Mouse (Mus musculus) adrenal gland, postnatal 14 days (tissue): ENCODE measurements around the gene Aldoart2. TPM values are rescaled to one million over a fixed set of nuclear protein-coding genes. Genes with fewer than 3 reads are reported as not detected.
"Not testable (repeated sequence)": the region's sequence is repeated elsewhere in the genome, so short reads cannot be mapped to it uniquely, and the experiment has no call there.

Experiments used
- DNase-seq: peaks from one replicate; pipeline ENCODE4 v3.0.0; 2021; ENCODE audit warnings: mixed read lengths
- long read RNA-seq, 2 experiments: library from polyadenylated mRNA; stranded (forward); transcript quantifications; one replicate each; pipeline ENCODE4 v2.0.0; 2021
- total RNA-seq: library from RNA; stranded (reverse); gene quantifications from 2 replicates; pipeline ENCODE4 v1.2.3, GENCODE M21; 2021

The Aldoart2 gene
- total RNA-seq: not detected in 2 replicates
- long read RNA-seq, experiment 1: 0 reads
- long read RNA-seq, experiment 2: 0 reads

DNA sequence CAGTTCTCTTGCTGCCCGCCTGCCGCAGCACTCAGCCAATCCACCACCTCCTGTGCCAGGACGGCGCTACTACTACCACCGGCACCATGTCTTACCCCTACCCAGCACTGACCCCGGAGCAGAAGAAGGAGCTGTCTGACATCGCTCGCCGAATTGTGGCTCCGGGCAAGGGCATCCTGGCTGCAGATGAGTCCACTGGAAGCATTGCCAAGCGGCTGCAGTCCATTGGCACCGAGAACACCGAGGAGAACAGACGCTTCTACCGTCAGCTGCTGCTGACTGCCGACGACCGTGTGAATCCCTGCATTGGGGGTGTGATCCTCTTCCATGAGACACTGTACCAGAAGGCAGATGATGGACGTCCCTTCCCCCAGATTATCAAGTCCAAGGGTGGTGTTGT, at the start of gene Aldoart2:
TSS of gene Aldoart2 (plus strand) at position 34 of the 400 bp plus-strand sequence.
- no peak for DNase-seq

DNA sequence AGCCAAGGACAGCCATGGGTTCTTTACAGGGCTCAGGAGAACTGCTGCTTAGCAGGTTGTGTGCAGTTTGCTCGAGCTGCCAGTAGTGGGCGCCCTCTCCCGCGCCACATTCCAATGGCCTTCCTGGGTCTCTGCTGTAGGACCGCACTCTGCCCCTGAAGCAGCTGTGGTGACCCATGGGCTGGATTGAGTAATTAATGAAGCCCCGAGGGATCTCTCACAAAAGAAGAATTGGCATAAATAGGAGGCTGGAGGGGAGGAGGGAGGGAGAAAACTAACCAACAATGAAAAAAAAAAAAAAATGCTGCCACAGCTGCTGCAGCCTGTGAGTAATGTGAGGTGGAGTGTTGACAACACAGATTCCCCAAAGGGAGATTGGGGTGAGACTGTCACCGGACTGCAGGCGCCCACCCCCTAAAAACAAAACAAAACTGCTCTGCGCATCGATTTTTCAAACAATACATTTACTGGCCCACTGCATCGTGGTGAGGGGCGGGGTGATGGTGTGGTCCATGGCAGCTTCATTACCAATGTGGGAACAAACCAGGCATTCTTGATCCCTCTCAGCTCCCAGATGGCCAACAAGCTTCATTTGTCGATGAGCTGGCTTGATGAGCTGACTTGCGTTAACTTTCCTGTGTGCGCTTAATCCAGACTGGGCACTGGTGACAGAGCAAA, 46.8 kb upstream of the Aldoart2 start:
- DNase-seq: peak; percentile 78

DNA sequence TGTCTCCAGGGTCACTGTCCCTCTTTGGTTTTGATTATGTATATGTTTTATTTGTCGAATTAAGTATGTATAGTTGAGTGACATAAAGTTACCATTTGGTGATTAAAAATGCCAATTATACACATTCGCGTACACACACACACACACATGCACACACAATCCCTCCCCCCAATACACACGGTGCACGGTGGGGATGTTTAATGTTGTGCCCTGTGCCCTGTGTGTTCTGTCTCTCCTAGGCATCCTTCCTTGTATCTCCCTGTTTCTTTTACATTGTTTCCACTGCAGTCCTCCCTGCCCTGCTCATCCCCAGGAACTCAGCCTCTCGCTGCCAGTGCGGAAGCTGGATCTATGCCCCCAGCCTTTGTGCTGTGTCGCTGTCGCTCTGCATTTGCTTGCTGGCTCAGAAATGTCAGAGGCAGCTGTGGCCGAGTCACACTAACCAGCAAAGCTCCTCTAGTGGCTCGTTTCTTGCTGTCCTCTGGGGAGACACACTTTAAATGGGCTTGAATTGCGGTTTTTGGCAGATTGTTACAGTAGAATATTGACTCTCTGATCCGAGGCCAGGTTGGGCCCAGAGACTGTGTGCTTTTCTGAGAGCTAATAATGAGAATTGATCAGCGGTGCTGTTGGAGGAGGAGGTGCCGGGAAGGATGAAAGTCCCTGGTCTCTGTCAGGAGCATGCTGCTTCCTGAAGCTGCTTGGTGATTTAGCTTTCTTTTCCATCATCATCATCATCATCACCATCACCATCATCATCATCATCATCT, 37.9 kb upstream of the Aldoart2 start:
- no peak for DNase-seq

DNA sequence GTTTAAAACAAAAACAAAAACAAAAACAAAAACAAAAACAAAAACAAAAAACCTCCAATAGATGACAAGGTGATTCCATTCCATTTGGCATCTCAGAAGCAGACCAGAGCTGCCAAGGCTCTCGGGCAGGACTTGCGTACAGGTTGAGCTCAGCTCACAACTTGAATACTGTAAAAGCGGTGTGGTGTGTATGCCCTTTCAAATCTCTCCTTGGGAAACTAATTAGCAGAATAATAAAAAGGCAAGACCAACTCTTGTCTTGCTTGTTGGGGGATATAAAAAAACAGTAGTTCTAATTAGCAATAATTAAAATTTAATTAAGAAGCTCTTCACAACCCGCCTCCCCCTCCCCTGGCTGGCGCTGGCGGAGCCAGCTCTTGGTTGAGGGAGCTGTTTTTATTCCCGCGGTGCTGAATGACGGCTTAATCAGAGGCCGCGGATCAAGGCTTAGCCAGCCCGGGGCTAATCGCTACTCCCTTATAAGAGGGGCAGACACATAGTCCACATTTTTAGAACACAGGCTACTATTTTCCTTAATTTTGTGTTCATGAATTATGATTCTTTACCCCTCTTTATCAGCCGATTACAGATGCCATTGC, 28.4 kb upstream of the Aldoart2 start:
- peak; percentile 39 for DNase-seq

DNA sequence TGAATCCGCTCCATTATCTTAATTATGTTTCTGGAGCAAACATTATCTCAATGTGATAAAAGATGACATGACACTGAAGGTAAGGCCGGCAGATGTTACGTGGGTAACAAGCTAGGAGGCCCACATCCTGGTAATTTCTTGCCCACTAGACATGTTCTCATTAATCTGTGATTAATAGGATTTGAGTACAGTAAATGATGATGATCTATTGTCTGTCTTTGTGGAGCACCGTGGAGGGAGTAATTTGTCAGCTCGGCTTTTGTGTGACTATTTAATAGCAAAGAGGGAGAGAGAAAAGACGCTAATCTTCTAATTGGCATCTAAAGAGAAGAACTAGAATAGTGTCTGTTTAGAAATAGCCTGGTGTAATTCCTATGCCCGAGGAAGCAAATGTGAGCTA, 27.3 kb upstream of the Aldoart2 start:
- DNase-seq: no peak

DNA sequence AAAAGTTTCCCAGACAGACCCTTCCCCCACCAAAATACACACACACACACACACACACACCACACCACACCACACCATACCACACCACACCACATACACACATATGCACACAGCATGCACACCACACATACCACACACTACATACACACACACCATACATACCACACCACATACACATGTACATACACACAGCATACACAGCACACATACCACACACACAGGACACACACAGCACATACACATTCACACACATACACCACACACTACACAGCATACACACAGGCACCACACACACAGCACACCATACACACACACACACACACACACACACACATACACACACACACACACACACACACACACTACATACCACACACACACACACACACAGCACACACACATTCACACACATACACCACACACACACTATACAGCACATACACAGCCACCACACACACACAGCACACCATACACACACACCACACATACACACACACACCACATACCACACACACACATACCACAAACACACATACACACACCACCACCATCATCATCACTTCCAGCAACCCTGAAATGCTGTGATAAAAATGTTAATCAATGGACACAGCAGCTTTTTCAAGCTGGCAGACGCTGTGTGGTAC, 26.6 kb upstream of the Aldoart2 start:
- DNase-seq: no peak

DNA sequence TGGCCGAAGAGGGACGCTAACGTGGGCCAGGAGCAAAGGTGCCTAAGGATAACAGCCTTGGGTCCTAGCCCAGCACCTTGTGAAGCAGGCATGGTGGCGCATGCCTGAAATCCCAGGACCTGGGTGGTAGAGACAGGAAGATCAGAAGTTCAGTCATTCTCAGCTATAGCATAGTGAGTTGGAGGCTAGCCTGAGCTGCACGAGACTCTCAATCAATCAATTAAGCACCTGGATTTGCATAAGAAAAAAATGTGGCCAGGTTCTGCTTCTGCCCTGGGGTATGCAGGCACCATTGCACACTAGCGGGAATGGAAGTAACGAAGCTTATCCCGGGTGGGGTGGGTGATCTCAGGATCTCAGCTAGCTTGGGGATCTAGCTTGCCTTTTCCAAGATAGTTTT, 25.9 kb upstream of the Aldoart2 start:
- no peak for DNase-seq

DNA sequence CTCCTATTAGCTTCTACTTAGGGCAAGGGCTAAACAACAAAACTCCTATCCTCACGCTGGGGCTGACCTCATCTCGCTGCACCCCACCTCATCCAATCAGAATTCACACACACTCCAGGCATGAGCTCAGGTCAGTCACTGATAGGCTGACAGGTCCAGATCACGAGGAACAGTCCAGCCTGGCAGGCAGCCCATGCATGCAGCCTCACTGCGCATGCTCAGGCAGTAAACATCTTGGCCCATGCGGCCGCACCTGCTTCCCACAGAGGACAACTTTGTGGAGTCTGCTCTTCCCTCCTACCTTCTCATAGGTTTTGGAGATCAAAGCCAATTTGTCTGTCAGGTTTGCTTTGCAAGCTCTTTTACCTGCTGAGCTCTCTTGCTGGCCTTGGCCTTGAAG, 10.1 kb upstream of the Aldoart2 start:
- DNase-seq: not testable (repeated sequence)

DNA sequence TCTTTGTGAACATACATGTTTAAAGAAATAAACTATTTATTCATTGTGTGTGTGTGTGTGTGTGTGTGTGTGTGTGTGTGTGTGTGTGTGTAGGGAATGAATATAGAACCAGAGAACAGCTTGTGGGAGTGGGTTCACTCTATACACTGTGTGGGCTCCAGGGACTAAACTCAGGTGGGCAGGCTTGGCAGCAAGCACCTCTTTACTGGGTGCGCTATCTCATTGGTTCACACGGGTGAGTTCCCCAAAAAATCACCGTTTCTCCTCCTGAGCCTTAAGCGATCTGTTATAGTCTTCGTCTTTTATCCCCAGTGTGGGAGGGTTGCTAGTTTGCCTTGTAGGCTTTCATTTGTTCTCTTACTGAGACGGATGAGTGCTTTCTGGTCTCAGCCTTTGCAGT, 7.2 kb upstream of the Aldoart2 start:
- no peak for DNase-seq

DNA sequence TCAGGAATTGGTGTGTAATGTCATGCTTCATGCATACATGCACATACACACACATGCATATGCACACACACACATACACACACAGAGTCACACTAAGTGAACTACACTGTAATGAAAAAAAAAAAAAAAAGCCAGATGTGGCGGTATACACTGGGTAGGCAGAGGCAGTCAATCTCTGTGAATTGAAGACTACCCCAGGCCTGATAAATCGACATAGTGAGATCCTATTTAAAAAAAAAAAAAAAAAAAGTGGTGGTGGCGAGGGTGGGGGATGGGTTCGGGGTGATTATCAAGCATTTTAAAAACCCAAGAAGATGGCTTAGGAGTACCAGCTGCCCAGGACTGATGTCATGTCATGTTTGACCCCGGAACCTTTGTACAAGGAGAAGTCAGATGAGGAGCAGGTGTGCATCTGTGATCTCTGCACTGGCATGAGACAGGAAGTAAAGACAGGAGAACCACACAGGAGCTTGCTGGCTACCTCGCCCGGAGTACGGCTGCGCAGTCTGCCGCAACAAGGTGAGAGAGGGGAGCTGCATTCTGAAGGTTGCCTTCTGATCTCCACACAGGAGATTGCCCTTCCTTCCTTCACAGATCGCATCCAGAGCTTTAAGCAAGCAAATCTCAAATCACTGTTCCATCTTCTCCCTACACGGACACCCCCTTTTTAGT, 5.7 kb upstream of the Aldoart2 start:
- no peak for DNase-seq

DNA sequence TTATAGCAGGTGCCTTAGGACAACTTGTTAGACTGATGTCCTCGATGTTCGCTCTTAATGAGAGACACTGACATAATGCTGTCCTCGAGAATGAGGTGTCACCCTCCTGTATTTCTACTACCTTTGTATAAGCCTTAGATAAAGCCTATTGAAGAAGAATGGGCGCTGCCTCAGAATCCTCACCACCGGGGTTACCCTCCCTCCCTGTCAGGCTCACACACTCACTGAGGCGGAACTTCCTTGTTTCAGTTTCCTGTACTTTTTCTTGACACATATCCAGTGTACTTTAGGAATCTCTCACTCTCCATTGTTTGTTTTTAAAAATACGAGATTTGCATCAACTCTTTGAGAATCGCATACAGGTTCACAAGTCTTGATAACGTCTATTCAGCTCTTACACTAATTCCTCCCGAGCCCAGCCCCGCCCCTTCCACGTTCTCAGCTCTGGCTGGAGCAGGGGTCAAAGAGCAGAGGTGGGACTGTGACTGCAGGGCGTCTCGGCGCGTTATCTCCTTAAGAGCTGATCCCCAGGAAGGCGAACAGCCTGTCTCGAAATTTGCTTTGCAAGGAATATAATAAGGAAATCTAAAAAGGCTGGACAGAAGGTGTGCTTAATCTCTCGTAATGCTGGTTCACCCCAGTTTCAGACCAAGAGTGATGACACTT, 4.9 kb upstream of the Aldoart2 start:
- peak; percentile 32 for DNase-seq

DNA sequence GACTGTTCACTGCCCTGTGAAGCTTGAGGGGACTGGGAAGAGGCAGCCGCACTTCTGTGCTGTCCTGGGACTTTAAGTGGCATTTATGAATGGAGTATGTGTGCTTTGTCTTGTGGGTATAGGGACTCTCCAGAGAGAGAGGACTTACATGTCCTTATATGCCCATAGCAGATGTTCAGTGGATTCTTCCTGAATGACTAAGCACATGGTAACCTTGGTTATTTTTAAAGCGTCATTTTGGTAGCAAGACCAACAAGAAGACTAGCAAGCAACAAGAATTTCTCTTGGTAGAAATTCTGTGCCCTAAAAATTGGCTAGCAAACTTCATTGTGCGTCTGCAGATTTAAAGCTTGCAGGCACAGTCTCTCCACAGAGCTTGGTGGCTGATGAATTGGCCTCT, 1.3 kb upstream of the Aldoart2 start:
- no peak for DNase-seq

DNA sequence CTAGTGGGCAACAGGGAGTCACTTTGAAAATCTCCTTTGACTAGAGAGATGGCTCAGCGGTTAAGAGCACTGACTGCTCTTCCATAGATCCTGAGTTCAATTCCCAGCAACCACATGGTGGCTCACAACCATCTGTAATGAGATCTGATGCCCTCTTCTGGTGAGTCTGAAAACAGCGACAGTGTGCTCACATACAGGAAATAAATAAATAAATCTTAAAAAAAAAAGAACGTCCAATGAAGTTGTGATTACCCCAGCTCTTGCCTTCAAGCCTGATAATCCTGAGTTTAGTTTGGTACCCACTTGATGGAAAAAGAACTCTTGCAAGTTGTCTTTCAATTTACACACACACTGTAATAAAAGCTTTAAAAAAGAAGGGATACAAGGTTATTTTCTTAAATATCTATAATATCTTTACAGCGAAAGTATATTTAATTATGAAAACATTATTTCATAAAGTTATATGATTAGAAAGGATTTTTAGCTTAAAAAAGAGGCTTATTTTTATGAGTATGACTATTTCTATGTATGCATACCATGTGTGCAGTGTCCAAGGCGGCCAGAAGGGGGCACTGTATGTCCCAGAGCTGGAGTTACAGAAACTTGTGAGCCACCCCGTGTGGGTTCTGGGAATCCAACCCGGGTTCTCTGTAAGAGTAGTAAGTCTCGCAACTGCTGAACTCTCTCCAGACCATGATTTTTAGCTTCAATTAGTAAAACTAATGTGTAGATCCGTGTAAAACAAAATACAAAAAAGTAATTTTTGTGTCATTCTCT, 664 bp upstream of the Aldoart2 start:
- no peak for DNase-seq

DNA sequence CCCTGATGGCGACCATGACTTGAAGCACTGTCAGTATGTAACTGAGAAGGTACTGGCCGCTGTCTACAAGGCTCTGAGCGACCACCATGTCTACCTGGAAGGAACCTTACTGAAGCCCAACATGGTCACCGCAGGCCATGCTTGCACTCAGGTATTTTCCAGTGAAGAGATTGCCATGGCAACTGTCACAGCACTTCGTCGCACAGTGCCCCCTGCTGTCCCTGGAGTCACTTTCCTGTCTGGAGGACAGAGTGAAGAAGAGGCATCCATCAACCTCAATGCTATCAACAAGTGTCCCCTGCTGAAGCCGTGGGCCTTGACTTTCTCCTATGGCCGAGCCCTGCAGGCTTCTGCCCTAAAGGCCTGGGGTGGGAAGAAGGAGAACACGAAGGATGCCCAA, 828 bp downstream of the Aldoart2 start:
- no peak for DNase-seq

DNA sequence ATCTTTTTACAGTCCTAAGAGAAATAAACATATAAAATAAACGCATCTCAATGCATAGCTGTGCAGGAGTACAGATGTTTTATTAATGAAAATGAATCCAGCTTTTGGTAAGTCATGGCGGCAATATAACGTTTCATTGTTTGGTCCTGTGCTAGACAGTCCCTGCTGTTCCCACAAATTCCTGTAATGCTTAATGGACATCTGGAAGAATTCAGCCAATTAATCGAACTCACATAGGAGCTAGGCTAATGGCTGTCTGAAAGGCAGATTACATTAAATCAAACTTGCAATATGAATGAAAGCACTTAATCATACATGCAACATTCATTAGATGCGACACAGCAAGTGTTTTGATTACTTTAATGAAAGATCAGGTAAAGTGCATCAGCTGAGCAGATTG, 1.8 kb downstream of the Aldoart2 start:
- no peak for DNase-seq

DNA sequence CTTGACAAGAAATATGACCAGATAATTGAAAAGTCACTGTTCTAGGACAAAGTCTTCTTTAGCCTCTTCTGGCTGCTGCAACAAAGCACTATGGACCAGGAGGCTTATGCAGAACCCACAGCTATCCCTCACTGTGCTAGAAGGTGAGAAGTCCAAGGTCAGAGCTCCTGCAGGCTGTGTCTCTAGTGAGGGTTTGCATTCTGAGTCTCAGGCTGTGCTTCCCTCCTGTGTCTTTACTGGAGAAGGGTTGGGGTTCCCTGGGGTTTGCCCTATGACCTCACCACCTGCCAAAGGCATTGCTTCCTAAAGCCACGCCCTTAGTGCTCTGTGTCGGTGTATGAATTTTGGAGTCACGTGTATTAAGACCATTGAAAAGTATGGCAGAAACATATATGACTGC, 3.4 kb downstream of the Aldoart2 start:
- no peak for DNase-seq

DNA sequence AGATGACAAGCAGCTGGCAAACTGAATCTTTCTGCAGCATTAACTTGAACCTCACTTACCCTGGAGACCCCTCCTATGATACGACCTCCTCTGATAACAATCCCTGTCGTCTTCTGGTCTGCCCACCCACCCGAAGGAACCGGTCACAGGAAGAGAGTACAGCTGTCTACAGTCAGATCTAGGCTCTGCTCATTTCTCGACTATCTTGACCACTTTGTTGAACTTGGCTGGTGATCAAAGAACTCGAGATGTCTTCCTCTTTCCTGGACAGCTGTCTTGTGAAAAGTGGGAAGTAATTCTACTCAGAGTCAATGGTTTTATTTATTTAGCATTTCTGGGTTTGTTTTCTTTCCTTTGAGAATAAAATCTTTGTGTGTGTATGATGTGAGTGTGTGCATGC, 4.6 kb downstream of the Aldoart2 start:
- no peak for DNase-seq

DNA sequence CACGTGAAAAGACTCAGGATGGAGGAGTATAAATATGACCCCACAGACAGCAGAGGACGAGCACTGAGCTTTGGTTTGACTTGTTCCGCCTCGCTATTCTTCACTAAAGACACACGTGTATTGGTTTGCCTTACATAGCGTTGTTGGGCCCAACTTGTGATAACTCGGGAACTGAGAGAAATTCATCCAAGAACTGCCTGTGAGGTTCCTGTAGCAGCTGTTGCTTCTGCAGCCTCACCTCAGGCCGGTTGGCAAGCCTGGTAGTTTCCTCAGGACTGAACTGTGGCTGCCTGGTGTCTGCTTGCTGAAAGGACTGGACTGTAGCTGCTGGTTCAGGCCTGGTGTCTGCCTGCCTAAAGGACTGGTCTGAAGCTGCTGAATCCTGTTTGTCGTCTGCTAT, 5.6 kb downstream of the Aldoart2 start:
- DNase-seq: no peak

DNA sequence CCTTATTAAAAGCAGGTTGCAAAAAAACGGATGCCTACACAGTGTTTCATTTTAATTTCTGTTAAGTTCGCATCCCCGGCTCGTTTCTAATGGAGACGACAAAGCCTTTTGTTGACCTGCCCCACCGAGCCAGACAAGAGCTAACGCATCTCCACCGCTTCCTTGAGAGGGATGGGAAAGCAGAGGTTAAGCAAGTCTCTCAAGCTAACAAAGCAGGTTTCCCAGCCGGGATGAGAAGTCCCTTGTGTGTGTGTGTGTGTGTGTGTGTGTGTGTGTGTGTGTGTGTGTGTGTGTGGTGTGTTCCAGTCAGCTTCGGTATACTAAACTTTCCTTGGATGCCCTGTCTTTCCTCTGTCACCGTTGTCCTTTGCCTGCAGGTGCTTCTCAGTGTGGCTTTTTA, 6.1 kb downstream of the Aldoart2 start:
- DNase-seq: no peak

DNA sequence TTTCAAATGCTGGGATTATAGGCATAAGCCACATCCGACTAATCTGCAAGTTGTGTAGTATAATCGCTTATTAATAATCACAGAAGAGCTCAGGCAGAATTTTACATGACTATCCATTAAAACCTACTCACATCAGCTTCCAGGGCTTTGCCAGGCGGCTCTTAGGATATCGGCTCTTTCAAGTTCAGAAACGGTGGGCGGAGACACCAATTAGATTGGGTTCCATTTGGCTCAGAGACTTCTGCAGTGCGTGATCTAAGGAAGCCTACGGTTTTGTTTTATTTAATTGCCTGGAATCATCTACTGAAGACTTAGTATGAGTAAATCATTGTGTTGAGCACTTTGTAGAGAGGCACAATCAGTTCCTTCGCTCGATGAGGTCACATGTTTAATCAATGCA, 6.6 kb downstream of the Aldoart2 start:
- DNase-seq: no peak

DNA sequence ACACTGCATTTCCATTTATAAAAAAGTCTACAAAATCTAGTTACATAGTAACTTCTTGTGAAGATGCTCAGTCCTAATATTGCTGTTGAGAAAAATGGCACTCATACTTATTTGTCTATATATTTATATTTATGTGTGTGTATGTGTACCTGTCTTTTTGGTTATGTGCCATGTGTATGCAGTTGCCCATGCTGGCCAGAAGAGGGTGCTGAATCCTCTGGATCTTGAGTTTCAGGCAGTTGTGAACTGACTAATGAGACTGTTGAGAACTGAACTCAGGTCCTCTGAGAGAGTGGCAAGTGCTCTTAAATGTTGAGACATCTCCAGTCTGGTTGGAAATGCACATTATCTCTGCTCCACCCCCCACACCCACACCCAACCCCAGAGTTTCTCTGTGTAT, 8.1 kb downstream of the Aldoart2 start:
- no peak for DNase-seq
